14 mouse cellular contexts compared by ENCODE assay signal in the genomic region with DNA sequence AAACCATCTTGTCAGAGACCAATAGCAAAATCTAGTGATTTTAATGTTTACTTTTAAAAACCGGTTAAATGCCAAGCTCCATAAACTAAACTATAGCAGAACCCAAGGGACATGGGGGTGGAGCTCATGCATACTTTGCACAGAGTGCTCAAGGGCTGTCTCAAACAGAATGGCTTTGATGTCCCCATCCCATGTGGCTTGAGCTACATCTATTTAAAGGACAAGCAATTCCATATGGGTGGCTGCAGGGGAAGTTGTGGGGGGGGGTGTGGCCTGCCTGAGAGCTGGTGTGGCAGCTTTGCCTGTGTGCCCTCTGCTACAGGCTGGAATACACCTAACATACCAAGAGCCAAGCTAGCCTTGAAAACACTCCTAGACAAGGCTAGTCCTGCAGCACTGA.
A peak's percentile ranks its signal among the peaks of the same experiment; 100 is the strongest.
DNase-seq lines count a peak whose midpoint lies in the region; ATAC-seq and TF ChIP-seq lines count a peak whose summit lies in the region.
"Had no signal": no experiment of that assay in that cellular context is flagged by ENCODE, and none has a peak within 500 bp of the region (broad histone marks: within the 10 kb centered on the region; RNA-seq: fewer than 3 reads in every experiment).

No protein-coding gene starts in this region.

- H3K27me3 ChIP-seq in lung, embryonic 15.5 days, result no peaks in the 10 kb centered on the region
- no peaks in the 10 kb centered on the region for H3K27me3 ChIP-seq in stomach, embryonic 16.5 days (ENCODE audit: control insufficient read depth, insufficient read depth, low read length)
- no peaks in the 10 kb centered on the region for H3K27me3 ChIP-seq in hindbrain, embryonic 14.5 days (ENCODE audit: control insufficient read depth, insufficient read depth, low read length)
- no peaks in the 10 kb centered on the region for H3K27me3 ChIP-seq in hindbrain, embryonic 11.5 days (ENCODE audit: control insufficient read depth, insufficient read depth, low read length)
- H3K27me3 ChIP-seq: limb, embryonic 12.5 days had no signal

- H3K4me2 ChIP-seq in lung, embryonic 15.5 days, result no peak overlapping the region
- H3K4me2 ChIP-seq in stomach, embryonic 16.5 days (ENCODE audit: low read depth, low read length), result no peak overlapping the region
- H3K4me2 ChIP-seq in hindbrain, embryonic 14.5 days (replicated peaks), result no peak overlapping the region
- H3K4me2 ChIP-seq in hindbrain, embryonic 11.5 days (replicated peaks; ENCODE audit: low read depth, low read length), result no peak overlapping the region
- H3K4me2 ChIP-seq: limb, embryonic 12.5 days; midbrain, embryonic 11.5 days had no signal

- WGBS in lung, embryonic 15.5 days, result 12% methylated on average over 1 of the region's 1 CpGs
- WGBS in lung, adult 2 months, result 34% methylated on average over 1 of the region's 1 CpGs
- WGBS in stomach, embryonic 16.5 days, result 24% methylated on average over 1 of the region's 1 CpGs
- WGBS in hindbrain, embryonic 14.5 days, result 77% methylated on average over 1 of the region's 1 CpGs
- WGBS in hindbrain, embryonic 11.5 days, result 79% methylated on average over 1 of the region's 1 CpGs

- H3K9me3 ChIP-seq in lung, embryonic 15.5 days, result no peaks in the 10 kb centered on the region
- no peaks in the 10 kb centered on the region for H3K9me3 ChIP-seq in stomach, embryonic 16.5 days (replicated peaks; ENCODE audit: control insufficient read depth, low read length)
- H3K9me3 ChIP-seq in hindbrain, embryonic 14.5 days (ENCODE audit: control insufficient read depth, low read length), result no peaks in the 10 kb centered on the region
- H3K9me3 ChIP-seq in hindbrain, embryonic 11.5 days (ENCODE audit: control insufficient read depth, low read length), result no peaks in the 10 kb centered on the region
- H3K9me3 ChIP-seq: limb, embryonic 12.5 days had no signal

- H3K27ac ChIP-seq in lung, embryonic 15.5 days, result 0 out of 2 replicates have a peak overlapping the region, but pooled peaks have one; percentile 55
- 0 out of 2 replicates have a peak overlapping the region, but pooled peaks have one; percentile 30 for H3K27ac ChIP-seq in stomach, embryonic 16.5 days (ENCODE audit: low read length)
- H3K27ac ChIP-seq in hindbrain, embryonic 14.5 days, result no peak overlapping the region
- no peak overlapping the region for H3K27ac ChIP-seq in hindbrain, embryonic 11.5 days (ENCODE audit: low read depth, low read length)
- H3K27ac ChIP-seq: limb, embryonic 12.5 days had no signal

- H3K4me1 ChIP-seq in lung, embryonic 15.5 days, result peaks cover 30% of the 10 kb centered on the region
- H3K4me1 ChIP-seq in lung, adult 2 months (ENCODE audit: control insufficient read depth, insufficient read depth, low read length), result peaks cover 13% of the 10 kb centered on the region
- H3K4me1 ChIP-seq in stomach, embryonic 16.5 days (ENCODE audit: control insufficient read depth, insufficient read depth, low read length), result peaks cover 46% of the 10 kb centered on the region
- H3K4me1 ChIP-seq in hindbrain, embryonic 14.5 days (replicated peaks; ENCODE audit: control insufficient read depth, insufficient read depth, low read length), result 0 out of 2 replicates have a peak, but pooled peaks cover 5% of the 10 kb centered on the region
- H3K4me1 ChIP-seq in hindbrain, embryonic 11.5 days (replicated peaks; ENCODE audit: control insufficient read depth, insufficient read depth, low read length), result no peaks in the 10 kb centered on the region

- TF ChIP-seq POLR2A in lung, adult 2 months (IDR thresholded peaks at IDR 0.05; ENCODE audit: borderline replicate concordance, extremely low read depth, low read depth, low read length), result no peak

- ATAC-seq in lung, embryonic 15.5 days (ENCODE audit: borderline replicate concordance, extremely low read depth, low FRiP score, low TSS enrichment), result peak; percentile 69; the same call in 1 of the 2 replicates
- peak; percentile 35; the same call in 1 of the 2 replicates for ATAC-seq in stomach, embryonic 16.5 days (ENCODE audit: insufficient read depth, low FRiP score)
- no peak for ATAC-seq in hindbrain, embryonic 14.5 days (ENCODE audit: low FRiP score)
- no peak for ATAC-seq in hindbrain, embryonic 11.5 days (ENCODE audit: low FRiP score)
- ATAC-seq: liver, postnatal 0 days had no signal

- H3K4me3 ChIP-seq in lung, embryonic 15.5 days, result no peak overlapping the region
- no peak overlapping the region for H3K4me3 ChIP-seq in lung, adult 2 months (replicated peaks; ENCODE audit: extremely low read depth, low read depth, low read length)
- no peak overlapping the region for H3K4me3 ChIP-seq in stomach, embryonic 16.5 days (replicated peaks; ENCODE audit: low read length)
- no peak overlapping the region for H3K4me3 ChIP-seq in hindbrain, embryonic 14.5 days (replicated peaks; ENCODE audit: low read length)
- no peak overlapping the region for H3K4me3 ChIP-seq in hindbrain, embryonic 11.5 days (ENCODE audit: low read depth, low read length)
- H3K4me3 ChIP-seq: limb, embryonic 12.5 days had no signal

- peak; percentile 34 for DNase-seq in embryo, embryonic 11 days
- no peak for DNase-seq in embryo, embryonic 9.5 days (ENCODE audit: extremely low spot score)
- DNase-seq in lung, adult 2 months, result no peak
- peak; percentile 49 for DNase-seq in forelimb bud, embryonic 11.5 days (ENCODE audit: low read depth, low spot score)
- no peak for DNase-seq in hindbrain, embryonic 14.5 days (ENCODE audit: low spot score)
- no peak for DNase-seq in hindbrain, embryonic 11.5 days (ENCODE audit: low spot score)
- DNase-seq: gastrocnemius, postnatal 10 days; kidney, adult 8-10 months; liver, postnatal 0 days; thymus, postnatal 36 days had no signal

- no peak for TF ChIP-seq CTCF in lung, adult 2 months (IDR thresholded peaks at IDR 0.05; ENCODE audit: insufficient read depth, low read length)

- 0 out of 2 replicates have a peak, but pooled peaks cover 4% of the 10 kb centered on the region for H3K36me3 ChIP-seq in lung, embryonic 15.5 days
- no peaks in the 10 kb centered on the region for H3K36me3 ChIP-seq in stomach, embryonic 16.5 days (ENCODE audit: control insufficient read depth, insufficient read depth, low read length)
- H3K36me3 ChIP-seq in hindbrain, embryonic 14.5 days (replicated peaks; ENCODE audit: control insufficient read depth, insufficient read depth), result no peaks in the 10 kb centered on the region
- H3K36me3 ChIP-seq in hindbrain, embryonic 11.5 days (ENCODE audit: control insufficient read depth, insufficient read depth, low read length), result no peaks in the 10 kb centered on the region

- H3K9ac ChIP-seq in lung, embryonic 15.5 days, result no peak overlapping the region
- no peak overlapping the region for H3K9ac ChIP-seq in stomach, embryonic 16.5 days (ENCODE audit: low read length)
- H3K9ac ChIP-seq in hindbrain, embryonic 14.5 days, result no peak overlapping the region
- H3K9ac ChIP-seq in hindbrain, embryonic 11.5 days (ENCODE audit: low read depth, low read length), result no peak overlapping the region
- H3K9ac ChIP-seq: limb, embryonic 12.5 days; liver, postnatal 0 days had no signal

Comparison
In these comparisons a context has a peak if more than half of its experiments do, and no peak if none do; other contexts are left out.
1. DNase-seq: peak in embryo, embryonic 11 days (single experiment) and forelimb bud, embryonic 11.5 days (single experiment); none in embryo, embryonic 9.5 days (single experiment), lung, adult 2 months (single experiment), hindbrain, embryonic 14.5 days (single experiment) and hindbrain, embryonic 11.5 days (single experiment).
2. ATAC-seq: peak in lung, embryonic 15.5 days (single experiment) and stomach, embryonic 16.5 days (single experiment); none in hindbrain, embryonic 14.5 days (single experiment) and hindbrain, embryonic 11.5 days (single experiment).
3. H3K27ac ChIP-seq: peak in lung, embryonic 15.5 days (single experiment) and stomach, embryonic 16.5 days (single experiment); none in hindbrain, embryonic 14.5 days (single experiment) and hindbrain, embryonic 11.5 days (single experiment).